Mouse (Mus musculus): ENCODE data around the gene Apoe. TPM values are rescaled to one million over a fixed set of nuclear protein-coding genes. Genes with fewer than 3 reads are reported as not detected.
"Not testable (repeated sequence)": the region's sequence is repeated elsewhere in the genome, so short reads cannot be mapped to it uniquely, and the experiment has no call there.

Gene Apoe
- polyA plus RNA-seq, 1 experiment, result 939 TPM

GRCm38 (mm10) chr7:19691434-19691833 is 7.6 kb downstream of the Apoe start:
- Histone ChIP-seq H3K4me3 (ENCODE audit: insufficient read depth, low read depth, low read length) (no peak overlapping the region), H3K27me3 (replicated peaks; ENCODE audit: control insufficient read depth, insufficient read depth, low read length) (no peaks in the 10 kb centered on the region), H3K36me3 (ENCODE audit: control insufficient read depth, insufficient read depth, low read length) (no peaks in the 10 kb centered on the region), H3K4me1 (ENCODE audit: control insufficient read depth, insufficient read depth, low read length) (no peaks in the 10 kb centered on the region), H3K27ac (ENCODE audit: insufficient read depth, low read depth, low read length) (no peak overlapping the region)
- no peak for TF ChIP-seq POLR2A (IDR thresholded peaks at IDR 0.05; ENCODE audit: low read depth, low read length)
- TF ChIP-seq CTCF (conservative IDR thresholded peaks at IDR 0.05; ENCODE audit: insufficient read depth, insufficient read length, low read depth, low read length), result no peak
- no peak for DNase-seq
- WGBS, result 71% methylated on average over 6 of the region's 6 CpGs

- no peak overlapping the region for H3K4me3 ChIP-seq (ENCODE audit: insufficient read depth, low read depth, low read length)
- H3K27ac ChIP-seq (ENCODE audit: insufficient read depth, low read depth, low read length), result no peak overlapping the region
- no peak for TF ChIP-seq POLR2A (IDR thresholded peaks at IDR 0.05; ENCODE audit: low read depth, low read length)
- no peaks in the 10 kb centered on the region for H3K27me3 ChIP-seq (replicated peaks; ENCODE audit: control insufficient read depth, insufficient read depth, low read length)
- 74% methylated on average over 4 of the region's 4 CpGs for WGBS
- H3K36me3 ChIP-seq (ENCODE audit: control insufficient read depth, insufficient read depth, low read length), result no peaks in the 10 kb centered on the region
- DNase-seq, result no peak
- no peaks in the 10 kb centered on the region for H3K4me1 ChIP-seq (ENCODE audit: control insufficient read depth, insufficient read depth, low read length)
Observed at GRCm38 (mm10) chr7:19690845-19691244, 8.1 kb downstream of the Apoe start.

GRCm38 (mm10) chr7:19688611-19689010 is 10.4 kb downstream of the Apoe start:
- DNase-seq, result no peak
- Histone ChIP-seq H3K27ac (ENCODE audit: insufficient read depth, low read depth, low read length) (no peak overlapping the region), H3K27me3 (replicated peaks; ENCODE audit: control insufficient read depth, insufficient read depth, low read length) (no peaks in the 10 kb centered on the region), H3K4me3 (ENCODE audit: insufficient read depth, low read depth, low read length) (no peak overlapping the region), H3K36me3 (ENCODE audit: control insufficient read depth, insufficient read depth, low read length) (no peaks in the 10 kb centered on the region), H3K4me1 (ENCODE audit: control insufficient read depth, insufficient read depth, low read length) (no peaks in the 10 kb centered on the region)
- WGBS, result 79% methylated on average over 2 of the region's 2 CpGs
- TF ChIP-seq CTCF (conservative IDR thresholded peaks at IDR 0.05; ENCODE audit: insufficient read depth, insufficient read length, low read depth, low read length) (no peak), POLR2A (IDR thresholded peaks at IDR 0.05; ENCODE audit: low read depth, low read length) (no peak)

GRCm38 (mm10) chr7:19688101-19688500 is 10.9 kb downstream of the Apoe start:
- Histone ChIP-seq H3K27me3 (replicated peaks; ENCODE audit: control insufficient read depth, insufficient read depth, low read length) (no peaks in the 10 kb centered on the region), H3K4me1 (ENCODE audit: control insufficient read depth, insufficient read depth, low read length) (no peaks in the 10 kb centered on the region), H3K36me3 (ENCODE audit: control insufficient read depth, insufficient read depth, low read length) (no peaks in the 10 kb centered on the region), H3K27ac (ENCODE audit: insufficient read depth, low read depth, low read length) (no peak overlapping the region), H3K4me3 (ENCODE audit: insufficient read depth, low read depth, low read length) (no peak overlapping the region)
- TF ChIP-seq CTCF (conservative IDR thresholded peaks at IDR 0.05; ENCODE audit: insufficient read depth, insufficient read length, low read depth, low read length), result no peak
- TF ChIP-seq POLR2A (IDR thresholded peaks at IDR 0.05; ENCODE audit: low read depth, low read length), result no peak
- no peak for DNase-seq
- 92% methylated on average over 10 of the region's 10 CpGs for WGBS

GRCm38 (mm10) chr7:19686927-19687583 is 11.9 kb downstream of the Apoe start:
- not testable (repeated sequence) for H3K4me1 ChIP-seq (ENCODE audit: control insufficient read depth, insufficient read depth, low read length); H3K27me3 ChIP-seq (replicated peaks; ENCODE audit: control insufficient read depth, insufficient read depth, low read length); H3K4me3 ChIP-seq (ENCODE audit: insufficient read depth, low read depth, low read length); DNase-seq; H3K36me3 ChIP-seq (ENCODE audit: control insufficient read depth, insufficient read depth, low read length); H3K27ac ChIP-seq (ENCODE audit: insufficient read depth, low read depth, low read length)
- WGBS, result 57% methylated on average over 8 of the region's 8 CpGs

GRCm38 (mm10) chr7:19686521-19686920 is 12.5 kb downstream of the Apoe start:
- Histone ChIP-seq H3K4me3 (ENCODE audit: insufficient read depth, low read depth, low read length) (no peak overlapping the region), H3K27me3 (replicated peaks; ENCODE audit: control insufficient read depth, insufficient read depth, low read length) (no peaks in the 10 kb centered on the region), H3K27ac (ENCODE audit: insufficient read depth, low read depth, low read length) (no peak overlapping the region), H3K36me3 (ENCODE audit: control insufficient read depth, insufficient read depth, low read length) (no peaks in the 10 kb centered on the region), H3K4me1 (ENCODE audit: control insufficient read depth, insufficient read depth, low read length) (no peaks in the 10 kb centered on the region)
- no peak for TF ChIP-seq POLR2A (IDR thresholded peaks at IDR 0.05; ENCODE audit: low read depth, low read length)
- no peak for TF ChIP-seq CTCF (conservative IDR thresholded peaks at IDR 0.05; ENCODE audit: insufficient read depth, insufficient read length, low read depth, low read length)
- no peak for DNase-seq
- WGBS, result 83% methylated on average over 6 of the region's 6 CpGs

GRCm38 (mm10) chr7:19685374-19685773 is 13.6 kb downstream of the Apoe start:
- no peak for DNase-seq
- H3K27ac ChIP-seq (ENCODE audit: insufficient read depth, low read depth, low read length), result no peak overlapping the region
- TF ChIP-seq CTCF (conservative IDR thresholded peaks at IDR 0.05; ENCODE audit: insufficient read depth, insufficient read length, low read depth, low read length) (no peak), POLR2A (IDR thresholded peaks at IDR 0.05; ENCODE audit: low read depth, low read length) (no peak)

More at GRCm38 (mm10) chr7:19685374-19685773, 13.6 kb downstream of the Apoe start:
- no peaks in the 10 kb centered on the region for H3K27me3 ChIP-seq (replicated peaks; ENCODE audit: control insufficient read depth, insufficient read depth, low read length)
- no peaks in the 10 kb centered on the region for H3K36me3 ChIP-seq (ENCODE audit: control insufficient read depth, insufficient read depth, low read length)
- H3K4me3 ChIP-seq (ENCODE audit: insufficient read depth, low read depth, low read length), result no peak overlapping the region
- 66% methylated on average over 4 of the region's 4 CpGs for WGBS
- no peaks in the 10 kb centered on the region for H3K4me1 ChIP-seq (ENCODE audit: control insufficient read depth, insufficient read depth, low read length)

Data from kidney, adult 2 months (tissue).